Mouse (Mus musculus) MEL (cell line): ENCODE data around the gene Fanca. TPM values are rescaled to one million over a fixed set of nuclear protein-coding genes. Genes with fewer than 3 reads are reported as not detected.
A peak's percentile ranks its signal among the peaks of the same experiment; 100 is the strongest.

Source experiments
- DNase-seq: peaks from one replicate; pipeline ENCODE4 v3.0.0; 2011; ENCODE audit warnings: low read depth, low spot score
- H3K27ac ChIP-seq: 2 replicates; pipeline ENCODE4 v1.5.1; 2012; ENCODE audit warnings: low read depth, mild to moderate bottlenecking, control low read depth, low read length, moderate library complexity; ENCODE audit not compliant: control insufficient read depth
- H3K27me3 ChIP-seq, 2 experiments: fragments of 150-350 bp in 1 of 2; sonication (generic) in 1 of 2; 2 replicates each; pipeline ENCODE4 v1.6.1; 2012; ENCODE audit warnings: low read length in 2 of 2, mild to moderate bottlenecking in 2 of 2, improper control_type of control experiment in 1 of 2, moderate library complexity in 1 of 2; ENCODE audit not compliant: insufficient read depth in 2 of 2, control insufficient read depth in 1 of 2
- H3K36me3 ChIP-seq, 2 experiments: 2 replicates each; pipeline ENCODE4 v1.6.1; 2012 to 2014; ENCODE audit warnings: low read length in 2 of 2, improper control_type of control experiment in 1 of 2, inconsistent platforms in 1 of 2, mild to moderate bottlenecking in 1 of 2; ENCODE audit not compliant: insufficient read depth in 2 of 2, control insufficient read depth in 1 of 2
- H3K4me1 ChIP-seq, 2 experiments: fragments of 150-350 bp in 1 of 2; sonication (generic) in 1 of 2; 2 replicates each; pipeline ENCODE4 v1.6.1; 2012; ENCODE audit warnings: low read length in 2 of 2, improper control_type of control experiment in 1 of 2, mild to moderate bottlenecking in 1 of 2; ENCODE audit not compliant: insufficient read depth in 2 of 2, control insufficient read depth in 1 of 2
- H3K4me3 ChIP-seq, 2 experiments: fragments of 150-350 bp in 1 of 2; sonication (generic) in 1 of 2; 2 replicates each; pipeline ENCODE4 v1.5.1; 2012; ENCODE audit warnings: low read depth in 2 of 2, low read length in 2 of 2, mild to moderate bottlenecking in 2 of 2, moderate library complexity in 2 of 2, control low read depth in 1 of 2, improper control_type of control experiment in 1 of 2; ENCODE audit not compliant: control insufficient read depth in 1 of 2, insufficient read depth in 1 of 2
- H3K79me2 ChIP-seq: 2 replicates; pipeline ENCODE4 v1.6.1; 2012; ENCODE audit warnings: mild to moderate bottlenecking, low read length, moderate library complexity; ENCODE audit not compliant: control insufficient read depth, poor library complexity, insufficient read depth
- H3K9ac ChIP-seq: 2 replicates; pipeline ENCODE4 v1.6.1; 2012; ENCODE audit warnings: low read depth, mild to moderate bottlenecking, control low read depth, low read length, moderate library complexity; ENCODE audit not compliant: control insufficient read depth, poor library complexity, severe bottlenecking
- H3K9me3 ChIP-seq: fragments of 150-350 bp; sonication (generic); replicated peaks from 2 replicates; pipeline ENCODE4 v1.6.1; 2012; ENCODE audit warnings: mild to moderate bottlenecking, low read length, improper control_type of control experiment, moderate library complexity; ENCODE audit not compliant: insufficient read depth
- BHLHE40 ChIP-seq: IDR thresholded peaks from 2 replicates; pipeline ENCODE4 v1.6.1; 2012; ENCODE audit warnings: low read depth, mild to moderate bottlenecking, inconsistent platforms, low read length, improper control_type of control experiment, borderline replicate concordance
- CHD1 ChIP-seq: IDR thresholded peaks from 2 replicates; pipeline ENCODE4 v1.6.1; 2012; ENCODE audit warnings: low read depth, mild to moderate bottlenecking, inconsistent platforms, low read length, improper control_type of control experiment
- CHD2 ChIP-seq: IDR thresholded peaks from 2 replicates; pipeline ENCODE4 v1.6.1; 2011; ENCODE audit warnings: low read length, improper control_type of control experiment
- CTCF ChIP-seq, 3 experiments: IDR thresholded peaks in 2 of 3; conservative IDR thresholded peaks in 1 of 3; 2 replicates each; pipeline ENCODE4 v1.5.1; 2011 to 2012; ENCODE audit warnings: low read length in 3 of 3, low read depth in 2 of 3, mild to moderate bottlenecking in 2 of 3, improper control_type of control experiment in 1 of 3, inconsistent platforms in 1 of 3, mixed read lengths in 1 of 3, moderate library complexity in 1 of 3; ENCODE audit not compliant: control insufficient read depth in 1 of 3, insufficient read depth in 1 of 3, poor library complexity in 1 of 3, severe bottlenecking in 1 of 3
- E2F4 ChIP-seq: IDR thresholded peaks from 2 replicates; pipeline ENCODE4 v1.6.1; 2011; ENCODE audit warnings: low read depth, low read length, improper control_type of control experiment, borderline replicate concordance
- ELF1 ChIP-seq: IDR thresholded peaks from 2 replicates; pipeline ENCODE4 v1.6.1; 2014; ENCODE audit warnings: low read depth, mild to moderate bottlenecking, inconsistent platforms, low read length, improper control_type of control experiment, moderate library complexity
- EP300 ChIP-seq, 2 experiments: IDR thresholded peaks; 2 replicates each; pipeline ENCODE4 v1.6.1; 2011; ENCODE audit warnings: improper control_type of control experiment in 2 of 2, low read length in 2 of 2, low read depth in 1 of 2, mild to moderate bottlenecking in 1 of 2
- ETS1 ChIP-seq: IDR thresholded peaks from 2 replicates; pipeline ENCODE4 v1.6.1; 2012; ENCODE audit warnings: low read depth, mild to moderate bottlenecking, inconsistent platforms, low read length, improper control_type of control experiment, moderate library complexity
- GABPA ChIP-seq: IDR thresholded peaks from 2 replicates; pipeline ENCODE4 v1.6.1; 2012; ENCODE audit warnings: low read depth, mild to moderate bottlenecking, inconsistent platforms, low read length, improper control_type of control experiment, moderate library complexity
- JUND ChIP-seq: IDR thresholded peaks from 2 replicates; pipeline ENCODE4 v1.6.1; 2011; ENCODE audit warnings: low read depth, mild to moderate bottlenecking, improper control_type of control experiment, low read length
- MAX ChIP-seq: IDR thresholded peaks from 2 replicates; pipeline ENCODE4 v1.6.1; 2011; ENCODE audit warnings: low read length, improper control_type of control experiment
- MAZ ChIP-seq: IDR thresholded peaks from 2 replicates; pipeline ENCODE4 v1.6.1; 2012; ENCODE audit warnings: low read depth, mild to moderate bottlenecking, inconsistent platforms, low read length, improper control_type of control experiment
- MEF2A ChIP-seq: IDR thresholded peaks from 2 replicates; pipeline ENCODE4 v1.6.1; 2014; ENCODE audit warnings: low read depth, mild to moderate bottlenecking, inconsistent platforms, low read length, improper control_type of control experiment; ENCODE audit not compliant: poor library complexity, insufficient replicate concordance, severe bottlenecking; ENCODE audit errors: extremely low read depth
- MYC ChIP-seq: IDR thresholded peaks from 2 replicates; pipeline ENCODE4 v1.6.1; 2011; ENCODE audit warnings: low read depth, mild to moderate bottlenecking, low read length, improper control_type of control experiment, moderate library complexity
- NELFE ChIP-seq: IDR thresholded peaks from 2 replicates; pipeline ENCODE4 v1.6.1; 2011; ENCODE audit warnings: low read depth, low read length, improper control_type of control experiment
- NRF1 ChIP-seq: IDR thresholded peaks from 2 replicates; pipeline ENCODE4 v1.6.1; 2014; ENCODE audit warnings: low read depth, mild to moderate bottlenecking, inconsistent platforms, low read length, improper control_type of control experiment, moderate library complexity; ENCODE audit not compliant: poor library complexity, insufficient read depth, severe bottlenecking
- POLR2A ChIP-seq, 2 experiments: IDR thresholded peaks; 2 replicates each; pipeline ENCODE4 v1.6.1; 2011 to 2012; ENCODE audit warnings: low read length in 2 of 2, mild to moderate bottlenecking in 2 of 2, control low read depth in 1 of 2, improper control_type of control experiment in 1 of 2, low read depth in 1 of 2, moderate library complexity in 1 of 2; ENCODE audit not compliant: control insufficient read depth in 1 of 2, insufficient read depth in 1 of 2, poor library complexity in 1 of 2
- POLR2AphosphoS2 ChIP-seq: IDR thresholded peaks from 2 replicates; pipeline ENCODE4 v1.6.1; 2011; ENCODE audit warnings: low read length, improper control_type of control experiment
- POLR2AphosphoS5 ChIP-seq: IDR thresholded peaks from 2 replicates; pipeline ENCODE4 v1.6.1; 2012; ENCODE audit warnings: low read depth, borderline replicate concordance, mild to moderate bottlenecking, inconsistent platforms, low read length, moderate library complexity, mixed read lengths
- RAD21 ChIP-seq: IDR thresholded peaks from 2 replicates; pipeline ENCODE4 v1.6.1; 2011; ENCODE audit warnings: mild to moderate bottlenecking, low read depth, low read length, improper control_type of control experiment
- RCOR1 ChIP-seq: IDR thresholded peaks from 2 replicates; pipeline ENCODE4 v1.6.1; 2012; ENCODE audit warnings: low read depth, mild to moderate bottlenecking, inconsistent platforms, low read length, improper control_type of control experiment
- SIN3A ChIP-seq: IDR thresholded peaks from 2 replicates; pipeline ENCODE4 v1.6.1; 2012; ENCODE audit warnings: low read length, improper control_type of control experiment, inconsistent platforms
- SMC3 ChIP-seq: IDR thresholded peaks from 2 replicates; pipeline ENCODE4 v1.6.1; 2011; ENCODE audit warnings: low read depth, low read length, improper control_type of control experiment
- TBP ChIP-seq: IDR thresholded peaks from 2 replicates; pipeline ENCODE4 v1.8.0; 2011; ENCODE audit warnings: low read depth, low read length, improper control_type of control experiment
- UBTF ChIP-seq: IDR thresholded peaks from 2 replicates; pipeline ENCODE4 v1.6.1; 2012; ENCODE audit warnings: low read depth, mild to moderate bottlenecking, inconsistent platforms, low read length, improper control_type of control experiment, moderate library complexity, borderline replicate concordance; ENCODE audit not compliant: insufficient read depth
- USF1 ChIP-seq: IDR thresholded peaks from 2 replicates; pipeline ENCODE4 v1.6.1; 2014; ENCODE audit warnings: low read depth, mild to moderate bottlenecking, inconsistent platforms, low read length, improper control_type of control experiment, moderate library complexity
- USF2 ChIP-seq, 2 experiments: IDR thresholded peaks; 2 replicates each; pipeline ENCODE4 v1.6.1; 2011 to 2012; ENCODE audit warnings: improper control_type of control experiment in 2 of 2, low read length in 2 of 2, borderline replicate concordance in 1 of 2, inconsistent platforms in 1 of 2, low read depth in 1 of 2, mild to moderate bottlenecking in 1 of 2; ENCODE audit not compliant: insufficient read depth in 1 of 2
- ZC3H11A ChIP-seq: IDR thresholded peaks from 2 replicates; pipeline ENCODE4 v1.6.1; 2012; ENCODE audit warnings: low read depth, mild to moderate bottlenecking, inconsistent platforms, low read length, improper control_type of control experiment
- ZNF384 ChIP-seq: IDR thresholded peaks from 2 replicates; pipeline ENCODE4 v1.6.1; 2012; ENCODE audit warnings: low read depth, mild to moderate bottlenecking, inconsistent platforms, low read length, improper control_type of control experiment
- polyA plus RNA-seq, 2 experiments: library from polyadenylated mRNA; stranded (reverse) in 1 of 2; unstranded in 1 of 2; fragments of >175 nt in 1 of 2; fragments of >200 nt in 1 of 2; gene quantifications; 2 replicates each; pipeline versions ENCODE4 v1.2.1 to v1.2.4; 2012; ENCODE audit warnings: low replicate concordance in 2 of 2, low read depth in 1 of 2; ENCODE audit not compliant: insufficient read length in 2 of 2, insufficient read depth in 1 of 2, missing spikeins in 1 of 2
- total RNA-seq: library from RNA; depleted of rRNA; stranded (reverse); fragments of 300-350 nt; gene quantifications from 2 replicates; pipeline ENCODE4 v1.2.3, GENCODE M21; 2012; rRNA removed

Gene Fanca
- total RNA-seq = 22.9 and 32.2 TPM in 2 replicates
- 10 to 100 TPM in 1 of 2 experiments, not detected in 1; 75.9 TPM for polyA plus RNA-seq

- Histone ChIP-seq H3K27ac (peak within 1 kb of the TSS; percentile 77), H3K79me2 (peaks cover 5% of the 10 kb centered on the region; the same call in 1 of the 2 replicates), H3K4me3 (peak within 1 kb of the TSS; percentile 91 to 92), H3K36me3 (no peaks in the 10 kb centered on the region), H3K9ac (peak within 1 kb of the TSS; percentile 94), H3K4me1 (peaks cover 0 to 7% of the 10 kb centered on the region in 2 experiments; a peak in 2 of 4 replicates), H3K9me3 (no peaks in the 10 kb centered on the region), H3K27me3 (no peaks in the 10 kb centered on the region)
- no peak for TF ChIP-seq ETS1
- TF ChIP-seq UBTF = no peak
- peak; percentile 68; the same call in 1 of the 2 replicates for TF ChIP-seq E2F4
- TF ChIP-seq USF2 (IDR thresholded peaks at IDR 0.05; ENCODE audit: borderline replicate concordance in 1 of 2, insufficient read depth in 1 of 2, low read depth in 1 of 2, low read length in 2 of 2) = 0 out of 4 replicates have a peak, but pooled peaks of 1 of the 2 experiments have one; percentile 21
- no peak for TF ChIP-seq MAZ
- TF ChIP-seq TBP = 0 out of 2 replicates have a peak, but pooled peaks have one; percentile 62
- peak; percentile 61; the same call in 1 of the 2 replicates for TF ChIP-seq POLR2AphosphoS2
- peak; percentile 78; the same call in 1 of the 2 replicates for TF ChIP-seq SIN3A
- TF ChIP-seq NELFE = peak; percentile 74
- peak; percentile 83 for TF ChIP-seq USF1
- no peak for TF ChIP-seq RCOR1
- TF ChIP-seq POLR2A (IDR thresholded peaks at IDR 0.05; ENCODE audit: control insufficient read depth in 1 of 2, insufficient read depth in 1 of 2, low read depth in 1 of 2, low read length in 2 of 2, poor library complexity in 1 of 2) = peak; percentile 83 to 86
- TF ChIP-seq NRF1 = peak; percentile 67
- no peak for TF ChIP-seq CHD2
- peak; percentile 97 for DNase-seq
These were observed at the start of gene Fanca for GRCm38 (mm10) chr8:123318467-123318911. Gene Fanca (minus strand): TSS chr8:123318576.

DNA sequence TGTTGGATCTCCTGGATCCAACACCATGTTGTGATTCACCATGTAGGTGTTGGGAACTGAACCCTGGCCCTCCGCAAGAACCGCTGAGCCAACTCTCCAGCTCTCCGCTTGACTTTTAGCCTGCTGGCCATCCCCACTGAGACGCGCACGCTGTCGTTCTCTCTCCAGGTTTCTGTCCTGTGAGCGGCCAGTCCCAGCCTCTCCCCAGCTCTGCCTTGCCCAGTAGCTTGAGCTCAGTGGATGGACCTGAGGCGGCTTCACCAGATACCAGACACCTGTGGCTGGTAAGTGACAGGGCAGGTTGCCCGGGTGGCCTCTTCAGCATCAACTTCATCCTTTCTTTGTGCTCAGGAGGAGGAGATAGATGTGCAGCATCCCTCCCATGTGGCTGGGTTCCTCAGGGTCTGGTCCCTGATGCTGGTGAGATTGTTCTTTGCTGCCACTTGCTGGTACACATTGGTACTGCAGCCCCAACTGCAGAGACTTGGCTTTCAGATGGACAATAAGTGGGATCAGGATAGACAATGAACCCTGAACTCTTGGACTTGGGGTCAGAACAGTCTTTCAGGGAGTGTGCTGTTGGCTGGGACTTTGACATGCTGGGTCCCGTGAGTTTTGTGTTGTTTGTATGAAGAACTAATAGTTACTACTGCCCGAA is 42.8 kb upstream of the Fanca start:
- H3K4me1 ChIP-seq = no peaks in the 10 kb centered on the region
- DNase-seq = peak; percentile 61
- TF ChIP-seq EP300 (IDR thresholded peaks at IDR 0.05; ENCODE audit: low read depth in 1 of 2, low read length in 2 of 2) (no peak), RAD21 (peak; percentile 68), POLR2AphosphoS5 (no peak), CHD1 (no peak), USF1 (no peak), GABPA (no peak), ZNF384 (no peak), MAX (no peak), CTCF (IDR thresholded peaks at IDR 0.05 in 2 of 3, conservative IDR thresholded peaks at IDR 0.05 in 1 of 3; ENCODE audit: control insufficient read depth in 1 of 3, insufficient read depth in 1 of 3, low read depth in 2 of 3, low read length in 3 of 3, poor library complexity in 1 of 3, severe bottlenecking in 1 of 3) (peak; percentile 46 to 73 (median 64)), CHD2 (no peak), TBP (no peak), ZC3H11A (peak; percentile 25; the same call in 1 of the 2 replicates), ELF1 (no peak), BHLHE40 (no peak), MEF2A (no peak), JUND (no peak), MYC (no peak), SMC3 (peak; percentile 76), POLR2A (IDR thresholded peaks at IDR 0.05; ENCODE audit: control insufficient read depth in 1 of 2, insufficient read depth in 1 of 2, low read depth in 1 of 2, low read length in 2 of 2, poor library complexity in 1 of 2) (no peak)
- no peaks in the 10 kb centered on the region for H3K27me3 ChIP-seq
- no peak overlapping the region for H3K9ac ChIP-seq
- no peaks in the 10 kb centered on the region for H3K79me2 ChIP-seq
- no peak overlapping the region for H3K4me3 ChIP-seq
- no peaks in the 10 kb centered on the region for H3K9me3 ChIP-seq
- no peak overlapping the region for H3K27ac ChIP-seq
- no peaks in the 10 kb centered on the region for H3K36me3 ChIP-seq
